Mouse (Mus musculus) forebrain, embryonic 11.5 days (tissue): Measurements from ENCODE around the gene Kcnd2. TPM values are rescaled to one million over a fixed set of nuclear protein-coding genes. Genes with fewer than 3 reads are reported as not detected.

Experiments
- ATAC-seq: fragments of 200-750 bp; cut with Nextera tagmentation; replicated peaks from 2 replicates; pipeline ENCODE4 v1.8.0; 2017; ENCODE audit warnings: moderate TSS enrichment; ENCODE audit not compliant: low FRiP score
- DNase-seq: peaks from one replicate; pipeline ENCODE4 v3.0.0-alpha.2; 2017; ENCODE audit warnings: low spot score
- H3K27ac ChIP-seq: fragments of 300-500 bp; sonication (generic); 2 replicates; pipeline ENCODE4 v1.5.1; 2014; ENCODE audit warnings: low read depth, low read length
- H3K27me3 ChIP-seq: fragments of 300-500 bp; sonication (generic); 2 replicates; pipeline ENCODE4 v1.6.1; 2014; ENCODE audit warnings: mild to moderate bottlenecking, low read length, mixed read lengths; ENCODE audit not compliant: control insufficient read depth, insufficient read depth
- H3K36me3 ChIP-seq: fragments of 300-500 bp; sonication (generic); 2 replicates; pipeline ENCODE4 v1.6.1; 2014; ENCODE audit warnings: mild to moderate bottlenecking, low read length, moderate library complexity, mixed read lengths; ENCODE audit not compliant: control insufficient read depth, insufficient read depth
- H3K4me1 ChIP-seq: fragments of 300-500 bp; sonication (generic); replicated peaks from 2 replicates; pipeline ENCODE4 v1.6.1; 2014; ENCODE audit warnings: low read length, mixed read lengths; ENCODE audit not compliant: control insufficient read depth, insufficient read depth
- H3K4me2 ChIP-seq: fragments of 300-500 bp; sonication (generic); 2 replicates; pipeline ENCODE4 v1.6.1; 2014; ENCODE audit warnings: low read depth, mild to moderate bottlenecking, low read length, moderate library complexity, mixed read lengths; ENCODE audit not compliant: severe bottlenecking
- H3K4me3 ChIP-seq: fragments of 300-500 bp; sonication (generic); 2 replicates; pipeline ENCODE4 v1.5.1; 2014; ENCODE audit warnings: low read depth, low read length
- H3K9ac ChIP-seq: fragments of 300-500 bp; sonication (generic); 2 replicates; pipeline ENCODE4 v1.6.1; 2014; ENCODE audit warnings: low read length
- H3K9me3 ChIP-seq: fragments of 300-500 bp; sonication (generic); 2 replicates; pipeline ENCODE4 v1.6.1; 2016; ENCODE audit warnings: low read length, mixed read lengths; ENCODE audit not compliant: control insufficient read depth
- WGBS: fragments of 180-500 bp; shearing (Covaris S2); extraction: QIAGEN DNeasy Blood & Tissue Kit; methylation state at CpG from one replicate; pipeline ENCODE4 v1.1.7; 2014; 5-methylcytosine and 5-hydroxymethylcytosine counted together
- polyA plus RNA-seq: library from polyadenylated mRNA; unstranded; fragments of >200 nt; fragmentation: Nextera tagmentation; extraction: Ambion mirVana; gene quantifications from 2 replicates; pipeline ENCODE4 v1.2.1, GENCODE M21; 2014

The Kcnd2 gene
- 2.9 and 3.1 TPM in 2 replicates for polyA plus RNA-seq

DNA sequence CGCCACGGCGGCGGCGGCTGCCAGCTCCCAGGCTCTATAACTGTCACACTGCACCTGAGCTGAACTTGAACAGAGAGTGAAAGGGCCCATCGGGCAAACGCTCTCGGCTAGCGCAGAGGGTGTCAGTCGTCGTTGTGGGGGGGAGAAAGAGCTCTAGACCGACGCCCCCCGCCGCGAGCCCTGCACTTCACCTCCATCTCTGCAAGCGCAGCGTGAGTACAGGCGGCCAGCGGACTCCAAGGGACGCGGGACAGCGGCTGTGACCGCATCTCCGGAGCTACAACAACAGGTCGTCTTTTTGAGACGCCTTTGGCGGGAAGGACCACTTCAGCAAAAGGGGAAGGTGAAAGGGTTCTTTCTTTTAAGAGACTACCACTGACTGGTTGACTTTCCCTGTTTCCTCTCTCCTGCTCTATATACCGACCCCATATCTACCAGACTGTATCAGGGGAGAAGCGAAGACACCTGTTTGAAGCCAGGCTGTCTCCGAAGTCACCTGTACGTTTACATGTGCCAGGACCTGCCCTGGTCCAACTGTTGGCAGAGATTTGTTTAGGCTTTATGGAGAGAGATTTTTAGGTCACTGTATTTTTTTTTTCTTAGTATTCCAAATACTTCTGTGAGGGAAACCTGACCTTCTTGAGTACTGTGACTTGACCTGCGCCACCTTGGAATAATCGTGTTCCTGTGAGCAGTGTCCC lies at the start of gene Kcnd2:
TSS of gene Kcnd2 (plus strand) at position 13 of the 701 bp plus-strand sequence.
- Histone ChIP-seq H3K36me3 (no peaks in the 10 kb centered on the region), H3K27ac (no peak within 1 kb of the TSS; the same call in 1 of the 2 replicates), H3K9me3 (no peaks in the 10 kb centered on the region), H3K4me3 (peak within 1 kb of the TSS; percentile 74), H3K27me3 (no peaks in the 10 kb centered on the region), H3K9ac (peak within 1 kb of the TSS; percentile 75), H3K4me1 (no peaks in the 10 kb centered on the region), H3K4me2 (peak within 1 kb of the TSS; percentile 92)
- 11% methylated on average over 34 of the region's 34 CpGs for WGBS
- ATAC-seq = peak; percentile 1; the same call in 1 of the 2 replicates
- DNase-seq = peak; percentile 66

DNA sequence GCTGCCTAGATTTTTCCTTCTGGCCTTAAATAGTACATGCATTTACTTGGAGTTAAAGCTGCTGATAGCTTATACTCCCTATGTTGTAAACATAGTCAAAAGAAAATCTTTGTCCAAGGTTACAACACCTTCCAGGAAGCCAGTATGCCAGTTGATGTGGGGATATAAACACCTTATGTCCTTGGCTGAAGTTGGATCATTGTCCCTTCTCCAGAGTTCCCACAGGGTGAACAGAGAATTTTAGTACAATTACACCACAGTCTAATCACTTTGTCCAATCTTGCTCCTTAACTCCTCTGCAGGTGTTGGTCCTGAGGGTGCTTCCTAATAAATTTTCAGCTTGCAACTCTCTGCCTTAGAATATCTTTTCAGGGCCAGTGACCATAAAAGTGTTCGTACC lies 48.7 kb upstream of the Kcnd2 start:
- no peaks in the 10 kb centered on the region for H3K9me3 ChIP-seq
- no peaks in the 10 kb centered on the region for H3K4me1 ChIP-seq
- no peak overlapping the region for H3K9ac ChIP-seq
- H3K4me2 ChIP-seq = no peak overlapping the region
- no peaks in the 10 kb centered on the region for H3K36me3 ChIP-seq
- DNase-seq (no peak), ATAC-seq (no peak)
- H3K4me3 ChIP-seq = no peak overlapping the region
- no peaks in the 10 kb centered on the region for H3K27me3 ChIP-seq
- 81% methylated on average over 1 of the region's 1 CpGs for WGBS
- H3K27ac ChIP-seq = no peak overlapping the region

DNA sequence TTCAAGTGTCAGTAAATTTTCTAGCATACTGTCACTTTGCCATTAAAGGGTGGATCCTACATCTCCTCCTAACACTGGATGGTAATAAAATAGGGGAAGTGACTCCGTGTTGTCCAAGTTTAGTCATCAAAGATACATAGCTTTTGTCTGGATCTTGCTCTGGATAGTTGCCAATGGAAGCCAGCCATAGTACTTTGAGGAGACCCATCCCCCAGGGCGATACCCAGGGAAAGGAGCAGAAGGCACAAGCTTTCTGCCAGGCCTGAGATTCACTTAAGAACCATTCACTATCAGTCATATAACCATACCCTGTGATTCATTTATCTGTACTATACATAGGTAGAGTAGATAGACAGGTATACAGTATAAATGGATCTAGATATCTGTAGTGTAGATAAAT lies 20.0 kb upstream of the Kcnd2 start:
- no peak overlapping the region for H3K27ac ChIP-seq
- H3K27me3 ChIP-seq = no peaks in the 10 kb centered on the region
- H3K9ac ChIP-seq = no peak overlapping the region
- no peak for DNase-seq
- H3K4me1 ChIP-seq = no peaks in the 10 kb centered on the region
- no peak overlapping the region for H3K4me3 ChIP-seq
- H3K9me3 ChIP-seq = no peaks in the 10 kb centered on the region
- no peaks in the 10 kb centered on the region for H3K36me3 ChIP-seq
- no peak overlapping the region for H3K4me2 ChIP-seq
- ATAC-seq = no peak
- WGBS = 67% methylated on average over 2 of the region's 2 CpGs

DNA sequence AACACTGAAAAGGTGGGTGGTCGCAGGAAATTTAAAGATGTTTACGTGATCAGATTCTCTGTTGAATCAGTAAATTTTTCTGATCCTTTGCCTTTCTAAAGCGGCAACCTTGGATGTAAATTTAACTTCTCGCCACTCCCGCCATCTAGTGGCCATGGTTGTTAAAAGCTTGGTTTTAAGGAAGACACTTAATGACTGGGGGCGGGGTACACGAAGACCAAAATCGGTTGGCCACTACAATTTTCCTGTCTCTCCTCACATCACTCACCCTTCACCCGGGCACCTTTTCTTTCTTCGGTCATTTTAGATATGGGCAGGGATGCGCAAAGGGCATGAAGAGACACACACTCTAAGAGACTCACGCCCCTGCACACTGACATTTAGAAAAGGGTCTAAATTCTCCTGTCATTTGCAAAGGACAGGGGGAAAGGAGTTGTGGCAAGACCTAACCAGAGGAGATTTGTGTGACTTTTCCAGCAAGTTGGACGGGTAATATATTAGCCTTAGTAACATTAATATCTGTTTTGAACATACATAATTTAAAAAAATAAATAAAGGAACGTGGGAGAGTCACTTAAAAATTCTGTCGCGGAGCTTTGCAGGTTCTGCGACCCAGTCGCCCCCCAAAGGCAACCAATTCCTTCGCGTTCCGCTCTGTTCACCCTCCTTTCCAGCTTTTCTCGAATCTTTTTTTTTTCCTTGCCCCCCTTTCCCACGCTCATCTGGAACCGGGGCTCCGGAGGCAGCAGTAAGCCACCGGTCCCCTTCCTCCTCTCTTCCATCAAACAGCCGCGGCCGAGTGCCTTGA lies 1.2 kb upstream of the Kcnd2 start:
- 2% methylated on average over 29 of the region's 29 CpGs for WGBS

DNA sequence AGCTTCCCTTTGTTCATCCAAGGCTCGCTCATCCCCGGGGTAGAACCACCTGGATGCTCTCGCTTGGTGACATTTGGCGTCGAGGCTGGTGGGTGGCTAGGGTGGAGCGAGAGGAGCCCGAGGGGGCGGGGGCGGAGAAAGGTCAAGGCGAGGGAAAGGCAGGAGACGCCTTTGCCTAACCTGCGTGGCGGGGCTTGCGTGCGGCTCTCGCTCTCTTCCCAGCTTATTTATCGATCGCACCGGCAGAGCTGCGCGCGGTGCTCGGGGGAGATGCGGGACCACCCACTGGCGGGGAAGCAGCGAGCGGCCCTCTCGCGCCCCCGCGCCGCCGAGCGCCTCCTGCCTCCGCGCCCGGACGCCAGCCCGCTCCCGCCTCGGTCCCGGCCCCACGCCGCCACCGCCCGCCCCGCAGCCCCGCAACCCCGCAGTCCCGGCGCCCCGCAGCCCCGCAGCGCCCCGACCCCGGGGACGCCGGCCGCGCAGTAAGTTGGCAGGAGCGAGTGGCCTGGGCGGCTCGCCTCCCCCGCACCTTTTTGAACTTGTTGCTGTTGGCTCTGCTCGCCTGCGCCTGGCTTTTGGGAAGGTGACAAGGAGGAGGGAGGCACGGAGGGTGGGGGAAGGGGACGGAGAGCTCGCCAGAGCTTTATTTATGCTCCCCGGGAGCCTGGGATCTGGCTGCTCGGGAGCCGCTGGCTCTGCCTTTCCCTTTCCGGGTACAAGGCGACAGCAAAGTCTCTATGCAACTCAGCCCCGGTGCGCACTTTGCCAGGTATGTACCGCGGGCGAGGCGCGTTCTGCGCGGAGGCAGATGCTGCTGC lies 421 bp upstream of the Kcnd2 start:
- Histone ChIP-seq H3K4me3 (peak overlapping the region; percentile 74), H3K9ac (peak overlapping the region; percentile 75), H3K27me3 (no peaks in the 10 kb centered on the region), H3K9me3 (no peaks in the 10 kb centered on the region), H3K36me3 (no peaks in the 10 kb centered on the region), H3K4me2 (peak overlapping the region; percentile 92), H3K4me1 (no peaks in the 10 kb centered on the region), H3K27ac (no peak overlapping the region; the same call in 1 of the 2 replicates)
- peak; percentile 78 for ATAC-seq
- DNase-seq = peak; percentile 77
- under 1% methylated on average over 81 of the region's 83 CpGs for WGBS

More for the DNA sequence above, 1.2 kb upstream of the Kcnd2 start:
- H3K4me3 ChIP-seq = peak overlapping the region; percentile 74
- peak overlapping the region; percentile 92 for H3K4me2 ChIP-seq
- DNase-seq (peak; percentile 76), ATAC-seq (peak; percentile 50)
- H3K36me3 ChIP-seq = no peaks in the 10 kb centered on the region
- H3K9me3 ChIP-seq = no peaks in the 10 kb centered on the region
- H3K27me3 ChIP-seq = no peaks in the 10 kb centered on the region
- H3K27ac ChIP-seq = no peak overlapping the region; the same call in 1 of the 2 replicates
- peak overlapping the region; percentile 75 for H3K9ac ChIP-seq
- no peaks in the 10 kb centered on the region for H3K4me1 ChIP-seq

DNA sequence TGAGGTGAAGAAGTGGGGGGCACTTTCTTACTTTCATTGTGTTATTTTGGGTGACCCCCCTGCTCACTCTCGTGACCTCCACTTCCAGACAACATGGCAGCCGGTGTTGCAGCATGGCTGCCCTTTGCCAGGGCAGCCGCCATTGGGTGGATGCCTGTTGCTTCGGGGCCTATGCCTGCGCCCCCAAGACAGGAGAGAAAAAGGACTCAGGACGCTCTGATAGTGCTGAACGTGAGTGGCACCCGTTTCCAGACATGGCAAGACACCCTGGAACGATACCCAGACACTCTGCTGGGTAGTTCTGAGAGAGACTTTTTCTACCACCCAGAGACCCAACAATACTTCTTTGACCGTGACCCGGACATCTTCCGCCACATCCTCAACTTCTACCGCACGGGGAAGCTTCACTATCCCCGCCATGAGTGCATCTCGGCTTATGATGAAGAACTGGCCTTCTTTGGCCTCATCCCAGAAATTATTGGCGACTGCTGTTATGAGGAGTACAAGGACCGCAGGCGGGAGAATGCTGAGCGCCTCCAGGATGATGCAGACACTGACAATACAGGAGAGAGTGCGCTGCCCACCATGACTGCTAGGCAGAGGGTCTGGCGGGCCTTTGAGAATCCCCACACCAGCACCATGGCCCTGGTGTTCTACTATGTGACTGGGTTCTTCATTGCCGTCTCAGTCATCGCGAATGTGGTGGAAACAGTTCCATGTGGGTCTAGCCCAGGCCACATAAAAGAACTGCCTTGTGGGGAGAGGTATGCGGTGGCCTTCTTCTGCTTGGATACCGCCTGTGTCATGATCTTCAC lies 1.1 kb downstream of the Kcnd2 start:
- no peaks in the 10 kb centered on the region for H3K4me1 ChIP-seq
- peak overlapping the region; percentile 92; the same call in 1 of the 2 replicates for H3K4me2 ChIP-seq
- no peak overlapping the region for H3K4me3 ChIP-seq
- no peak overlapping the region for H3K9ac ChIP-seq
- 92% methylated on average over 27 of the region's 27 CpGs for WGBS
- H3K9me3 ChIP-seq = no peaks in the 10 kb centered on the region
- DNase-seq (no peak), ATAC-seq (no peak)
- H3K27me3 ChIP-seq = no peaks in the 10 kb centered on the region
- no peak overlapping the region for H3K27ac ChIP-seq
- H3K36me3 ChIP-seq = no peaks in the 10 kb centered on the region

DNA sequence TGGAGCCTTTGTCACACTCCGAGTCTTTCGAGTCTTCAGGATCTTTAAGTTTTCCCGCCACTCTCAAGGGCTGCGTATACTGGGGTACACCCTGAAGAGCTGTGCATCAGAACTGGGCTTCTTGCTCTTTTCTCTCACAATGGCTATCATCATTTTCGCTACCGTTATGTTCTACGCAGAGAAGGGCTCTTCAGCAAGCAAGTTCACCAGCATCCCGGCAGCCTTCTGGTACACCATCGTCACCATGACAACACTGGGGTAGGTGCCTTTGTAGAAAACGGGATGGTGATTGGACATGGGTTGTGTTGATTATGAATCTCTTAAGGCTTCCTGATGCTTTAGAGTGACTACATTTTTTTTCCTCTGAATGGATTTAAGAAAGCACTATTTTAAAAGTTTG lies 1.9 kb downstream of the Kcnd2 start:
- no peaks in the 10 kb centered on the region for H3K36me3 ChIP-seq
- no peak overlapping the region for H3K4me2 ChIP-seq
- H3K9me3 ChIP-seq = no peaks in the 10 kb centered on the region
- H3K4me3 ChIP-seq = no peak overlapping the region
- no peak for DNase-seq
- WGBS = 94% methylated on average over 10 of the region's 10 CpGs
- no peak for ATAC-seq
- no peaks in the 10 kb centered on the region for H3K4me1 ChIP-seq
- no peaks in the 10 kb centered on the region for H3K27me3 ChIP-seq
- H3K27ac ChIP-seq = no peak overlapping the region
- no peak overlapping the region for H3K9ac ChIP-seq

DNA sequence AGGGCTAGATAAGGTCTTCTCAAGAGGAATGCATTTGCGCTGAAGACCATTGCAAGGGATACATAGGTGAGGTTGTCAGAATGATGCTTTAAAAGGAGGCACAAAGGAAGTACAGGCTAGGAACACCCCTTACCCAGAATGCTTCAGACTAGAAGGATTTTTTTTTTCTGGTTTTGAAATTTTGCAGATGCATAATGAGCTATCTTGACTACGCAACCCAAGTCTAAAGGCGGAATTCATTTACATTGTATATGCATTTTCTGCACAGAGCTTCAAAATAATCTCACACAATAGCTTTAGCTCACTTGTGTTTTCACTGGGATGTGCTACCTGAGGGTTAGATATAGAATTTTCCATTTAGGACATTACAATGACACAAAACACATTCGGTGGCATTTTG lies 10.8 kb downstream of the Kcnd2 start:
- Histone ChIP-seq H3K4me1 (no peaks in the 10 kb centered on the region), H3K4me3 (no peak overlapping the region), H3K9me3 (no peaks in the 10 kb centered on the region), H3K4me2 (no peak overlapping the region), H3K9ac (no peak overlapping the region), H3K27me3 (no peaks in the 10 kb centered on the region), H3K27ac (no peak overlapping the region), H3K36me3 (no peaks in the 10 kb centered on the region)
- DNase-seq (no peak), ATAC-seq (no peak)
- 95% methylated on average over 4 of the region's 4 CpGs for WGBS
